Mouse (Mus musculus) hindbrain, embryonic 15.5 days (tissue): ENCODE data around the gene Fpr1. TPM values are rescaled to one million over a fixed set of nuclear protein-coding genes. Genes with fewer than 3 reads are reported as not detected.

Experiments used
- ATAC-seq: fragments of 200-750 bp; cut with Nextera tagmentation; 2 replicates; pipeline ENCODE4 v1.8.0; 2017; ENCODE audit warnings: low read depth, moderate number of reproducible peaks, moderate TSS enrichment; ENCODE audit not compliant: low FRiP score
- H3K27ac ChIP-seq: fragments of 300-500 bp; sonication (generic); replicated peaks from 2 replicates; pipeline ENCODE4 v1.5.1; 2015; ENCODE audit warnings: mild to moderate bottlenecking, inconsistent platforms
- H3K27me3 ChIP-seq: fragments of 300-500 bp; sonication (generic); 2 replicates; pipeline ENCODE4 v1.6.1; 2015; ENCODE audit warnings: control low read depth, inconsistent platforms
- H3K36me3 ChIP-seq: fragments of 300-500 bp; sonication (generic); 2 replicates; pipeline ENCODE4 v1.6.1; 2015; ENCODE audit warnings: control low read depth, inconsistent platforms
- H3K4me1 ChIP-seq: fragments of 300-500 bp; sonication (generic); replicated peaks from 2 replicates; pipeline ENCODE4 v1.6.1; 2015; ENCODE audit warnings: control low read depth, inconsistent platforms
- H3K4me2 ChIP-seq: fragments of 300-500 bp; sonication (generic); 2 replicates; pipeline ENCODE4 v1.6.1; 2015; ENCODE audit warnings: moderate library complexity, mild to moderate bottlenecking, inconsistent platforms
- H3K4me3 ChIP-seq: fragments of 300-500 bp; sonication (generic); 2 replicates; pipeline ENCODE4 v1.5.1; 2015; ENCODE audit warnings: mild to moderate bottlenecking, inconsistent platforms
- H3K9ac ChIP-seq: fragments of 300-500 bp; sonication (generic); 2 replicates; pipeline ENCODE4 v1.6.1; 2015; ENCODE audit warnings: inconsistent platforms
- H3K9me3 ChIP-seq: fragments of 300-500 bp; sonication (generic); 2 replicates; pipeline ENCODE4 v1.6.1; 2016; ENCODE audit warnings: control low read depth, inconsistent platforms
- WGBS: fragments of 180-500 bp; shearing (Covaris S2); methylation state at CpG from one replicate; pipeline ENCODE4 v1.1.7; 2015; 5-methylcytosine and 5-hydroxymethylcytosine counted together
- microRNA counts: library from miRNA; unstranded; fragments of <30 nt; microRNA quantifications from one replicate; lab custom pipeline; 2016
- microRNA-seq: library from miRNA; unstranded; fragments of <30 nt; microRNA quantifications from one replicate; pipeline ENCODE4, GENCODE M21; 2016
- polyA plus RNA-seq: library from polyadenylated mRNA; unstranded; fragments of >200 nt; fragmentation: Nextera tagmentation; extraction: Ambion mirVana; gene quantifications from 2 replicates; pipeline ENCODE4 v1.2.1, GENCODE M21; 2015

The Fpr1 gene
- polyA plus RNA-seq, 1 experiment from 2014 or later = 0.18 TPM

DNA sequence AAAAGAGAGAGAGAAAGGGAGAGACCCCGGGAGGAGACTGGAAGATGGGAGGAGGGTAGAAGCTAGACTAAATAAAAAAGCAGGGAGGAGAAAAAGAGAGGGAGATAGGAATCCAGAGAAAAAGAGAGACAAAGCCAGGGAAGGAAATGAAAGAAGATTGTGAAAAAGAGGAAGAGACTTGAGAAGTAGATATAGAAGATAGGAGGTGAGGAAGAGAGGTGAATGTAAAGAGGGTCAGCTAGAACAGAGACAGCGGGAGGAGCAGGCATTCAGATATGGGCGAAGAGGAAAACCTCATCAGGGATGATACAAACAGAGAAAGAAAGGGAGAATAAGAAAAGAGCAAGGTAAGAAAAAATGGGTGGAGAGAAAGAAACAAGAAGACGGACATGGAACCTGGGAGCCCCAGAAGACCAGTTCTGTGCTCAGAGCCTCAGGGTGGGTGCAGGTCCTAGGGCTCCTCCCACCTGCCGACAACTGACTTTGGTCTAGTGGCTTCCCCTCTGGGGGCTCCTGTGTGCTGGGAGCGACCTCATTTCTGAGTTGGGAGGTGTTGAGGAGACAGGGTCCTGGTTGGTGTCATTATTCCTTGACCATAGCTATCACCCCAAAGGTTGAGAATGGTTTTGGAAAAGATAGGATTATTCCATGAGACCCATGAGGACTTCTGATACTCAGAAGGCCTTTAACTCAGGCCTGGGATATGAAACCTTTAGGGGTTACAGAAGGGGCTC, 54.5 kb downstream of the Fpr1 start:
- Histone ChIP-seq H3K4me3 (peak overlapping the region; percentile 97), H3K9ac (peak overlapping the region; percentile 99), H3K4me2 (peak overlapping the region; percentile 86), H3K4me1 (peaks cover 54% of the 10 kb centered on the region), H3K9me3 (no peaks in the 10 kb centered on the region), H3K27ac (peak overlapping the region; percentile 100), H3K36me3 (peaks cover 4% of the 10 kb centered on the region; the same call in 1 of the 2 replicates), H3K27me3 (no peaks in the 10 kb centered on the region)
- ATAC-seq = no peak
- WGBS = 1% methylated on average over 6 of the region's 6 CpGs

DNA sequence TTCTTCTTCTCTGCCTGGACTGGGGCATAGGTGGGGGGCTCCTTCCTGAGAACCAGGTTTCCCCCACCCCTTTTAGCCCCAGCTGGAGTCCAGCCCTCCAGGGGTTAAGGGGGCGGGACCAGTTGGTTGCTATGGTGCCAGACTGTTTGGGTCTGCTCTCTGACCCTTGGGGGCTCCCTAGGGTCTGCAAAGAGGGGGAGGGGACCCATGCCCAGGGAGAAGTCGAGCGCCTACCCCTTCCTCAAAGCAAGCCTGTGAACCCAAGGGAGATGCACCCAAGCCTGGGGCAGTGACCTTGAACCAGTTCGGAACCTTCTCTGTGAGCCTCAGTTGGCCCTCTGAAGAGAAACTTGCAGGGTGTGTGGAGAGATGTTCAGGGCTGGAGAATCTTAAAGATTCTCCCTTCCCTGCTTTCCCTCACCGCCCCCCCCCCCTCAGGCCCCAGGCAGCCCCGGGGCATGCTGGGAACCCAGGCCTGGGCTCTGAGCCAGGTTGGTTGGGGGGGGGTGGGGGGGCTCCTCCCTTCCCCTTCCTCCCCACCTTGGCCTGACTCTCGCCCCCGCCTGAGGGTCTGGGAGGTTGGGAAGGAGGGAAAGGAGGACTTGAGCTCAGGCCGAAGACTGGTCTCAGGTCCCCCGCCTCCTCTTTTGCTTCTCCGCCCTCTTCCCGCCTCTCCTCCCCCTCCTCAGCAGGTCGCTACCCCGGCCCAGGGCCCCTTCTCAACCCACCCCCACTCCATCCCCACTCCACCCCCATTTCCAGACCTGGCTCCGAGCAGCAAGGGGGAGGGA, 55.4 kb downstream of the Fpr1 start:
- ATAC-seq = peak; percentile 23
- no peaks in the 10 kb centered on the region for H3K27me3 ChIP-seq
- H3K4me2 ChIP-seq = peak overlapping the region; percentile 86
- 0% methylated on average over 7 of the region's 15 CpGs for WGBS
- H3K4me1 ChIP-seq = peaks cover 45% of the 10 kb centered on the region
- H3K27ac ChIP-seq = peak overlapping the region; percentile 100
- peaks cover 4% of the 10 kb centered on the region; the same call in 1 of the 2 replicates for H3K36me3 ChIP-seq
- H3K9ac ChIP-seq = peak overlapping the region; percentile 99
- no peaks in the 10 kb centered on the region for H3K9me3 ChIP-seq
- H3K4me3 ChIP-seq = peak overlapping the region; percentile 97

DNA sequence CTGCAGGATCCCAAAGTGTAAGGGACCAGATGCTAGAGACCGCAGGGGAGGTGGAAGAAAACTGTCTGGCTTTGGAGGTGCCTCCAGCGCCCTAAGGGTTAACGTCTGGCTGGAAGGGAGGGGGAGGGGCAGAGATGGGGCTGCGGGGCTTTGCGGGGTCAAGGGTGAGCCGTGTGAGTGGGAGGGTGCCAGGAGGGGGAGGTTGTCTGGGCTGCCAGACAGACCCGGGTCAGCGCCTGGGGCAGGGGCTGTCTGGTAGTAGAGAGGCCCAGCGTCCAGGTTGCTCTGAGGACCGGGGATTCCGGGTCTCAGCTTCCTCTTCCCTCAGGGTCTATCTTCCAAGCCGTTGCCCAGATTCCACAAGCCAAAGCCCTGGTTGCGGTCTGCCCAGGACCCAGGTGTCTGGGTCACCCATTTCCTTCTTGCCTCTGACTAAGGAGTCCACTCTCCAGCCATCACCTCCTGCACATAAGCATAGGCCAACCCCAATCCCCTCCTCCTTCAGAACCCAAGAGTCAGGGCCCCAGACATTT, 56.0 kb downstream of the Fpr1 start:
- H3K9ac ChIP-seq = peak overlapping the region; percentile 99
- peaks cover 4% of the 10 kb centered on the region; the same call in 1 of the 2 replicates for H3K36me3 ChIP-seq
- no peaks in the 10 kb centered on the region for H3K9me3 ChIP-seq
- 0% methylated on average over 13 of the region's 13 CpGs for WGBS
- peak; percentile 13 for ATAC-seq
- peak overlapping the region; percentile 100 for H3K27ac ChIP-seq
- H3K27me3 ChIP-seq = no peaks in the 10 kb centered on the region
- peak overlapping the region; percentile 86 for H3K4me2 ChIP-seq
- peaks cover 40% of the 10 kb centered on the region for H3K4me1 ChIP-seq
- peak overlapping the region; percentile 97 for H3K4me3 ChIP-seq

DNA sequence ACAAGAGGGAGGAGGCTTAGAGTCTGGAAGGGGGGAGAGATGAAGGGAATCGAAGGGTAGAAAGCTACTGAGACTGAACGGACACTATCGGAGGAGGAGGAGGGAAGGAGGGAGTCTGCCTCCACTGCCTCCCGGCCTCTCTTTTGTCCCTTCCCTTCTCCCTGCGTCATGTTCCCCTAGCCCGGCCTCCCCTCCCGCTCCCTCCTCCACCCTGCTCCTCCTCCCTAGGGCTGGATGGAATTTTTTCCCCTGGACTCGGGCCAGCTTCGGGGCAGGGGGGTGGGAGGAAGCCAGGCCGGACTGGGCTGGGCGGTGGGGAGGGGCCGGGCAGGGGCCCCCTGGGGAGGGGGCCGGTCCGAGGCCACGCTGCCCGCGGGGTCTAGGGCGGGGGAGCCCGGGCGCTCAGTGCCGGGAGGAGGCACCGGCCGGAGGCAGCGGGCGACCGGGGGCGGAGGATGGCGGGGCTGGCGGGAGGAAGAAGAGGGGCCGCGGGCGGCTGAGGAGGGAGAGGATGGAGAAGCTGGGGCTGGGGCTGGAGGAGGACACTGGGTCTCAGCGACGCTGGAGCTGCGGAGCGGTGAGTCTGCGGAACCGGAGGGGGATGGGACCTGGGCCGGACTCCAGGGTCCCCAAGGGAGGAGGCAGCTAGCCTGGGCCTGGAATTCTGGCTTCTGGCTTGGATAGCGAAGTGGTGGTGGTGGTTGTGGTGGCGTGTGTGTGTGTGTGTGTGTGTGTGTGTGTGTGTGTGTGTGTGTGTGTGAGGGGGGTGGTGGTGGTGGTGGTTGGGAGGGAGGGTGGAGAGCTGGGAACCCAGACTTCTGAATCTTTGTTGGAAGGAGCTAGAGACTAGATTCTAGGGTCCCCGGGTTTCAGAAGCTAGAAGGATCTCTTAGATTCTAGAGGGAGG, 56.7 kb downstream of the Fpr1 start, which contains the start of gene Spaca6:
Gene Spaca6 (plus strand): TSS at position 408 of the 907 bp plus-strand sequence.
- Histone ChIP-seq H3K4me3 (peak within 1 kb of the TSS; percentile 97), H3K4me1 (peaks cover 32% of the 10 kb centered on the region), H3K9ac (peak within 1 kb of the TSS; percentile 99), H3K9me3 (no peaks in the 10 kb centered on the region), H3K27ac (peak within 1 kb of the TSS; percentile 100), H3K27me3 (no peaks in the 10 kb centered on the region), H3K36me3 (peaks cover 4% of the 10 kb centered on the region; the same call in 1 of the 2 replicates), H3K4me2 (peak within 1 kb of the TSS; percentile 86)
- ATAC-seq = peak; percentile 87
- WGBS = under 1% methylated on average over 38 of the region's 42 CpGs

MicroRNAs encoded within 50 kb of the gene (microRNA counts, 519-probe panel; counts per million panel counts)
- 4,825 counts per million, percentile 95 among the panel's probes with 10 or more counts for microRNA mmu-let-7e (lab: Ali Mortazavi, UCI)
- microRNA mmu-miR-125a-3p (lab: Ali Mortazavi, UCI) = 3,348 counts per million, percentile 68 among the panel's probes with 10 or more counts
- 5,333 counts per million, percentile 98 among the panel's probes with 10 or more counts for microRNA mmu-miR-125a-5p (lab: Ali Mortazavi, UCI)
- 4,212 counts per million, percentile 86 among the panel's probes with 10 or more counts for microRNA mmu-miR-99b (lab: Ali Mortazavi, UCI)

Small RNAs within 50 kb of the gene (microRNA-seq; reads per million reads assigned to microRNA genes)
- gene Gm25927 (not detected), gene Mir125a (8,442 reads per million, percentile 95 among the genes with 10 or more reads in this experiment), gene Mir99b (20,391 reads per million, percentile 98 among the genes with 10 or more reads in this experiment), gene Mirlet7e (not detected)

Other genes with a start within 250 kb of the Fpr1 start
- 0.05 TPM in 1 of 2 replicates, not detected in the other for gene Vmn2r90, start 180.2 kb downstream of the Fpr1 start, polyA plus RNA-seq
- 25.5 and 28.3 TPM in 2 replicates for gene Spaca6, start 56.8 kb downstream of the Fpr1 start, polyA plus RNA-seq
- gene Has1, start 28.7 kb downstream of the Fpr1 start, polyA plus RNA-seq = 1.1 TPM in 2 replicates
- gene Fpr2, start 3.9 kb upstream of the Fpr1 start, polyA plus RNA-seq = 0.18 TPM in 1 of 2 replicates, not detected in the other
- not detected in 2 replicates for gene Fpr3, start 3.9 kb upstream of the Fpr1 start, polyA plus RNA-seq
- gene Fpr-rs4, start 137.8 kb upstream of the Fpr1 start, polyA plus RNA-seq = not detected in 2 replicates
- gene Vmn2r124, start 165.5 kb upstream of the Fpr1 start, polyA plus RNA-seq = not detected in 2 replicates
- gene Vmn2r91, start 201.1 kb upstream of the Fpr1 start, polyA plus RNA-seq = not detected in 2 replicates